Mouse (Mus musculus): ENCODE results near the gene Kcnj16. TPM values are rescaled to one million over a fixed set of nuclear protein-coding genes. Genes with fewer than 3 reads are reported as not detected.

The Kcnj16 gene
- not detected in 2 replicates for polyA plus RNA-seq (2012; rRNA removed; ENCODE audit: low replicate concordance)

DNA sequence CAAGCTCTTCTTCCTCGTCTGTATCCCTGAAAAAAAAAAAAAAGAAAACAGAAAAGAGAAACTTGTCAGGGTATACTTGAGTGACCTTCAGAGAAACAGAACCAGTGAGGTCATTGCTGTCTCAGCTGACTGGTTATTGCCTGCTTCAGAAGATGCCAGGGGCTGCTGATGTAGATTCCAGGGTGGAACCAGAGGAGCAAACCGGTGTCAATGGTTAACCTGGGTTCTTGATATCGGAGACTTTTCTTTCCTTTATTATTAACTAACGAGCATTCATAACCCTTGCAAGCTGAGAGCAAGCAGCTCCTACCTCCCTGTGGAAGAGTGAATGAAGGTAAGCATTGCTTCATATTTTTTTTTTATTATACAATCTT is at the start of gene Kcnj16:
Gene Kcnj16, plus strand, starts transcription at position 272 of the 374 bp plus-strand sequence.

DNA sequence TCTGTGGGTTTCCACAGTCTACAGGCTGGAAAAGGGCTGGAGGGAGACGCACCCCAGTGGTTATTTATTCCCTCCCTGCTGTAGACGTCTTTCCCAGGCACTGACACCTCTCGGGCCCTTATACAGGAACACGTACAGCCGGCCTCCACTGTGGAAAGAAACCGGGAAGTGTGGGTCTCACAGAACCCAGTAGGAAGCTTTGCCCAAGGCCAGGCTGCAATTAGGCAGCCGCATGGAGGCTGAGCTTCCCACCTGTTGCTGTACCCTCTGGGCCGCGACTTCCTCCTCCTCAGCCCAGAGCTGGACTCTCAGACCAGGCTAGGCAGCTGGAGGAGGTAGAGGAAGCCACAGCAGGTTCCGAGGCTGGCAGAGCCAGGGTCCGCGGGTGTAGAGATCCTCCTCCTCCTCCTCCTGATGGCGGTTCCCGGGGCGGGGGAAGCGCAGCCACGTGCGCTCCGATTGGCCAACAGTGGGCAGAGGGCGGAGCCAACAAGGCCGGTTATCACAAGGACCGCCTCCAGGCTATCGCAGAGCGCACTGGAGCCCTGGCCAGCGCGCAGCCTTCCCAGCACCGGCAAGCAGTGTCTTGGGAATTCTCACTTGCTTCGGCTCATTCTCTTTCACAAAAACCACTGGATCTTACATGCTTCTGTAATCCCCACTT is 97.9 kb downstream of the Kcnj16 start, which contains the start of gene Kcnj2:
Gene Kcnj2, plus strand, starts transcription at position 530 of the 664 bp plus-strand sequence.

Other genes with a start within 250 kb of the Kcnj16 start
- 0.26 and 0.33 TPM in 2 replicates for gene Kcnj2, start 98.1 kb downstream of the Kcnj16 start, polyA plus RNA-seq (2012; rRNA removed; ENCODE audit: low replicate concordance)

Data from duodenum, adult 2 months (tissue).